Mouse (Mus musculus): ENCODE measurements around the gene Ccdc7a.

GRCm38 (mm10) chr8:128933446-128933845 lies 131.9 kb downstream of the Ccdc7a start:
- TF ChIP-seq CTCF (conservative IDR thresholded peaks at IDR 0.05; ENCODE audit: insufficient read depth, insufficient read length, low read depth, low read length) (no peak), POLR2A (IDR thresholded peaks at IDR 0.05; ENCODE audit: low read depth, low read length) (no peak)
